Mouse (Mus musculus) limb, embryonic 11.5 days (tissue): Measurements from ENCODE around the gene Ccdc188. TPM values are rescaled to one million over a fixed set of nuclear protein-coding genes. Genes with fewer than 3 reads are reported as not detected.

Experiments
- ATAC-seq: fragments of 200-750 bp; cut with Nextera tagmentation; 2 replicates; pipeline ENCODE4 v1.8.0; 2017; ENCODE audit warnings: low read depth; ENCODE audit not compliant: insufficient number of reproducible peaks, low FRiP score, low TSS enrichment
- DNase-seq: peaks from one replicate; pipeline ENCODE4 v3.0.0-alpha.2; 2015; ENCODE audit warnings: low spot score
- H3K27ac ChIP-seq: fragments of 300-500 bp; sonication (generic); replicated peaks from 2 replicates; pipeline ENCODE4 v1.5.1; 2014; ENCODE audit warnings: low read depth, mild to moderate bottlenecking, low read length
- H3K27me3 ChIP-seq: fragments of 300-500 bp; sonication (generic); 2 replicates; pipeline ENCODE4 v1.6.1; 2014; ENCODE audit warnings: mild to moderate bottlenecking, low read length, mixed read lengths; ENCODE audit not compliant: control insufficient read depth, insufficient read depth
- H3K36me3 ChIP-seq: fragments of 300-500 bp; sonication (generic); 2 replicates; pipeline ENCODE4 v1.6.1; 2014; ENCODE audit warnings: mild to moderate bottlenecking, low read length, moderate library complexity, mixed read lengths; ENCODE audit not compliant: control insufficient read depth, insufficient read depth
- H3K4me1 ChIP-seq: fragments of 300-500 bp; sonication (generic); 2 replicates; pipeline ENCODE4 v1.6.1; 2014; ENCODE audit warnings: low read length, mixed read lengths; ENCODE audit not compliant: control insufficient read depth, insufficient read depth
- H3K4me2 ChIP-seq: fragments of 300-500 bp; sonication (generic); 2 replicates; pipeline ENCODE4 v1.6.1; 2014; ENCODE audit warnings: low read depth, mild to moderate bottlenecking, moderate library complexity; ENCODE audit not compliant: severe bottlenecking
- H3K4me3 ChIP-seq: fragments of 300-500 bp; sonication (generic); 2 replicates; pipeline ENCODE4 v1.5.1; 2014; ENCODE audit warnings: low read depth, low read length
- H3K9ac ChIP-seq: fragments of 300-500 bp; sonication (generic); 2 replicates; pipeline ENCODE4 v1.6.1; 2014; ENCODE audit warnings: mild to moderate bottlenecking, low read length
- H3K9me3 ChIP-seq: fragments of 300-500 bp; sonication (generic); 2 replicates; pipeline ENCODE4 v1.6.1; 2016; ENCODE audit warnings: low read length; ENCODE audit not compliant: control insufficient read depth
- WGBS: fragments of 180-500 bp; shearing (Covaris S2); extraction: QIAGEN DNeasy Blood & Tissue Kit; methylation state at CpG from one replicate; pipeline ENCODE4 v1.1.7; 2014; 5-methylcytosine and 5-hydroxymethylcytosine counted together
- polyA plus RNA-seq: library from polyadenylated mRNA; unstranded; fragments of >200 nt; fragmentation: Nextera tagmentation; extraction: Ambion mirVana; gene quantifications from 2 replicates; pipeline ENCODE4 v1.2.1, GENCODE M21; 2014

The Ccdc188 gene
- polyA plus RNA-seq, 1 experiment from 2014 or later, result not detected

- DNase-seq (no peak), ATAC-seq (no peak)
- Histone ChIP-seq H3K4me1 (peaks cover 9% of the 10 kb centered on the region), H3K4me2 (no peak overlapping the region), H3K9me3 (no peaks in the 10 kb centered on the region), H3K4me3 (no peak overlapping the region), H3K9ac (no peak overlapping the region), H3K27ac (no peak overlapping the region), H3K27me3 (no peaks in the 10 kb centered on the region), H3K36me3 (peaks cover 18% of the 10 kb centered on the region)
- WGBS, result 81% methylated on average over 11 of the region's 11 CpGs
Observed at GRCm38 (mm10) chr16:18222188-18222587, 4.5 kb downstream of the Ccdc188 start.

GRCm38 (mm10) chr16:18227187-18227586, 9.5 kb downstream of the Ccdc188 start:
- Histone ChIP-seq H3K4me2 (no peak overlapping the region), H3K4me3 (no peak overlapping the region), H3K9me3 (no peaks in the 10 kb centered on the region), H3K27me3 (no peaks in the 10 kb centered on the region), H3K27ac (no peak overlapping the region), H3K36me3 (peaks cover 22% of the 10 kb centered on the region), H3K4me1 (no peaks in the 10 kb centered on the region), H3K9ac (no peak overlapping the region)
- WGBS, result 93% methylated on average over 13 of the region's 13 CpGs
- DNase-seq, result no peak
- ATAC-seq, result no peak

- H3K36me3 ChIP-seq, result peaks cover 17% of the 10 kb centered on the region
- no peaks in the 10 kb centered on the region for H3K4me1 ChIP-seq
Observed at GRCm38 (mm10) chr16:18227897-18228422, 10.3 kb downstream of the Ccdc188 start.

GRCm38 (mm10) chr16:18228856-18229255, 11.2 kb downstream of the Ccdc188 start:
- no peak overlapping the region for H3K4me3 ChIP-seq
- no peaks in the 10 kb centered on the region for H3K27me3 ChIP-seq
- H3K4me2 ChIP-seq, result no peak overlapping the region
- DNase-seq (no peak), ATAC-seq (no peak)
- 90% methylated on average over 4 of the region's 4 CpGs for WGBS
- H3K27ac ChIP-seq, result no peak overlapping the region
- peaks cover 8% of the 10 kb centered on the region for H3K4me1 ChIP-seq
- peaks cover 16% of the 10 kb centered on the region for H3K36me3 ChIP-seq
- H3K9me3 ChIP-seq, result no peaks in the 10 kb centered on the region
- no peak overlapping the region for H3K9ac ChIP-seq

More at GRCm38 (mm10) chr16:18227897-18228422, 10.3 kb downstream of the Ccdc188 start:
- Histone ChIP-seq H3K4me2 (no peak overlapping the region), H3K4me3 (no peak overlapping the region), H3K9ac (no peak overlapping the region), H3K27ac (no peak overlapping the region), H3K9me3 (no peaks in the 10 kb centered on the region), H3K27me3 (no peaks in the 10 kb centered on the region)
- WGBS, result 95% methylated on average over 20 of the region's 20 CpGs
- DNase-seq (no peak), ATAC-seq (no peak)

GRCm38 (mm10) chr16:18229622-18230021, 11.9 kb downstream of the Ccdc188 start:
- H3K27ac ChIP-seq, result no peak overlapping the region
- no peaks in the 10 kb centered on the region for H3K9me3 ChIP-seq
- WGBS, result 88% methylated on average over 11 of the region's 11 CpGs
- no peaks in the 10 kb centered on the region for H3K27me3 ChIP-seq
- DNase-seq (no peak), ATAC-seq (no peak)
- H3K4me2 ChIP-seq, result no peak overlapping the region
- peaks cover 14% of the 10 kb centered on the region for H3K4me1 ChIP-seq
- no peak overlapping the region for H3K9ac ChIP-seq
- H3K4me3 ChIP-seq, result no peak overlapping the region
- H3K36me3 ChIP-seq, result peaks cover 9% of the 10 kb centered on the region; the same call in 1 of the 2 replicates

DNA sequence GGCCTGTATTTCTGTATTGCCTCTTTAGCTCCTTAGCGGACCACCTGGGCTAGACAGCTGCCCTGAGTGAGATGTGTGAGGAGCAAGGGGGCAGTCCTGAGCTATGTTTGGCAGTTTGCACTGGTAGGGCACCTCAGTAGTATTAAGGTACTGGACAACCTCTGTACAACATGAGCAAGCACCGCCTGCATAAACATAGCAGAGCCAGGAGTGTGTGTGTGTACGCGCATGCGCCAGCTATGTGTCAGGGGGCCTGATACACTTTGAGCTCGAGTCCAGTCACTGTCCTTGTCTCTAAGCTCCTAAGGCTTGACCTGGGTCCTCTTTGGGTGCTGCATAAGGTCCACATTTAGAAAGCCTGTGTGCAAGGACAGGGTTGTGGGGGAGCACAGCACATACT, 12.9 kb downstream of the Ccdc188 start:
- ATAC-seq, result no peak

DNA sequence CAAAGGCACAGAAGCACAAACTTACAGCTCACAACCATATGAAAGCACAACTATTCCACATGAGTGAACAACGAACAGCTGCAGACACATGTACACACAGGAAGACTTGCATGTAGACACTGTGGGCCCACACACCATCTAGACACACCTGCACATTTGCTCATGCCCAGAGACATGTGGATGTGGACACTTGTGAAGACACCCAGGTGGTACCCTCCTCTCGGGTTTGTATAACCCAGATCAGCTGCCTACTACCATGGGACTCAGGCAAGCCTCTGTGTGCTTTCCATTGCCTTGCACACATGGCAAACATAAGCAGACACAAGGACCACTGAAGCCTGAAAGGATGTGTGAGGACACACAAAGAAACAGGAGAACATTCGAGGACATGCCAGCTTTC, 13.4 kb downstream of the Ccdc188 start:
- peaks cover 18% of the 10 kb centered on the region for H3K4me1 ChIP-seq
- DNase-seq, result no peak
- H3K4me3 ChIP-seq, result no peak overlapping the region
- H3K27ac ChIP-seq, result no peak overlapping the region
- H3K9me3 ChIP-seq, result no peaks in the 10 kb centered on the region
- no peak overlapping the region for H3K9ac ChIP-seq
- 0 out of 2 replicates have a peak, but pooled peaks cover 6% of the 10 kb centered on the region for H3K36me3 ChIP-seq
- WGBS, result 82% methylated on average over 3 of the region's 3 CpGs
- H3K4me2 ChIP-seq, result no peak overlapping the region
- no peak for ATAC-seq
- H3K27me3 ChIP-seq, result no peaks in the 10 kb centered on the region

More for the DNA sequence above, 12.9 kb downstream of the Ccdc188 start:
- WGBS, result 95% methylated on average over 6 of the region's 6 CpGs
- no peak overlapping the region for H3K9ac ChIP-seq
- H3K4me3 ChIP-seq, result no peak overlapping the region
- no peak for DNase-seq
- H3K36me3 ChIP-seq, result 0 out of 2 replicates have a peak, but pooled peaks cover 7% of the 10 kb centered on the region
- peaks cover 15% of the 10 kb centered on the region for H3K4me1 ChIP-seq
- no peak overlapping the region for H3K4me2 ChIP-seq
- no peaks in the 10 kb centered on the region for H3K27me3 ChIP-seq
- H3K27ac ChIP-seq, result no peak overlapping the region
- H3K9me3 ChIP-seq, result no peaks in the 10 kb centered on the region

- Histone ChIP-seq H3K4me2 (no peak overlapping the region), H3K9me3 (no peaks in the 10 kb centered on the region), H3K4me3 (no peak overlapping the region), H3K9ac (no peak overlapping the region), H3K4me1 (peaks cover 18% of the 10 kb centered on the region), H3K36me3 (0 out of 2 replicates have a peak, but pooled peaks cover 5% of the 10 kb centered on the region), H3K27ac (no peak overlapping the region), H3K27me3 (no peaks in the 10 kb centered on the region)
- WGBS, result 71% methylated on average over 4 of the region's 4 CpGs
- DNase-seq, result no peak
- ATAC-seq, result no peak
Observed at GRCm38 (mm10) chr16:18231451-18231850, 13.8 kb downstream of the Ccdc188 start.

DNA sequence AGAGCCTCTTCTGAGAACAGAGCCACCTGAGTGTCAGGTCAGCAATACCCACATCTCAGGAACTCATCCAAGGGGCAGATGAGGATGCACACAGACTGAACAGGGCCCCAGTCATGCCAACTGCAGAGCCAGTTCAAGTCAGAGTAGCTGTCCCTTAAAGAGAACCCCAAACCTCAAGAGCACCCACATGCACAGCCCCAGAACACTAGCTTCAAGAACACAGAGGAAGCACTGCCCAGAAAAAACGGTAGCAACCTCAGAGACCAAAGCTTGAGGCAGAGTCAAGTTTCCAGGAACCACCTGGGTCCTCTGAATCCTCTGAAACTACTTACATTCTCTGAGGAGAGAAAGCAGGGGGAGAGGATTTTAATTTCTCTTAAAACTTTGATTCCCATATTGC, 15.8 kb downstream of the Ccdc188 start:
- WGBS, result 48% methylated on average over 1 of the region's 1 CpGs
- peaks cover 18% of the 10 kb centered on the region for H3K4me1 ChIP-seq
- no peak overlapping the region; the same call in 1 of the 2 replicates for H3K9ac ChIP-seq
- peaks cover 7% of the 10 kb centered on the region; the same call in 1 of the 2 replicates for H3K36me3 ChIP-seq
- 0 out of 2 replicates have a peak overlapping the region, but pooled peaks have one; percentile 81 for H3K4me3 ChIP-seq
- no peak for DNase-seq
- H3K27ac ChIP-seq, result no peak overlapping the region
- no peak for ATAC-seq
- 0 out of 2 replicates have a peak overlapping the region, but pooled peaks have one; percentile 13 for H3K4me2 ChIP-seq
- H3K27me3 ChIP-seq, result no peaks in the 10 kb centered on the region
- no peaks in the 10 kb centered on the region for H3K9me3 ChIP-seq
